ENCODE assay signal across 9 mouse cellular contexts in genomic region chr5:121824121-121824520, GRCm38 (mm10). TPM values are rescaled to one million over a fixed set of nuclear protein-coding genes. Genes with fewer than 3 reads are reported as not detected.
DNase-seq lines count a peak whose midpoint lies in the region; ATAC-seq and TF ChIP-seq lines count a peak whose summit lies in the region.
"Had no signal": no experiment of that assay in that cellular context is flagged by ENCODE, and none has a peak within 500 bp of the region (broad histone marks: within the 10 kb centered on the region; RNA-seq: fewer than 3 reads in every experiment).

No protein-coding gene starts in this region.

- peaks cover 31% of the 10 kb centered on the region for H3K4me1 ChIP-seq in forebrain, embryonic 10.5 days
- 0 out of 2 replicates have a peak, but pooled peaks cover under 1% of the 10 kb centered on the region for H3K4me1 ChIP-seq in forebrain, postnatal 0 days (ENCODE audit: insufficient read depth)
- H3K4me1 ChIP-seq in intestine, postnatal 0 days (replicated peaks; ENCODE audit: control insufficient read depth, insufficient read depth, low read length): 0 out of 2 replicates have a peak, but pooled peaks cover 10% of the 10 kb centered on the region

- peak overlapping the region; percentile 31; the same call in 1 of the 2 replicates for H3K27ac ChIP-seq in forebrain, embryonic 10.5 days
- H3K27ac ChIP-seq in forebrain, postnatal 0 days (ENCODE audit: low read depth, low read length): no peak overlapping the region
- H3K27ac ChIP-seq in intestine, postnatal 0 days (ENCODE audit: low read depth, low read length): peak overlapping the region; percentile 41; the same call in 1 of the 2 replicates
- H3K27ac ChIP-seq: neural tube, embryonic 12.5 days had no signal

- 76% methylated on average over 4 of the region's 4 CpGs for WGBS in forebrain, embryonic 10.5 days
- 70% methylated on average over 3 of the region's 4 CpGs for WGBS in forebrain, postnatal 0 days
- 59% methylated on average over 4 of the region's 4 CpGs for WGBS in intestine, postnatal 0 days

- no peak overlapping the region for H3K4me3 ChIP-seq in forebrain, embryonic 10.5 days
- H3K4me3 ChIP-seq in forebrain, postnatal 0 days (ENCODE audit: low read depth, low read length): no peak overlapping the region
- no peak overlapping the region for H3K4me3 ChIP-seq in intestine, postnatal 0 days (ENCODE audit: low read depth, low read length)
- H3K4me3 ChIP-seq: neural tube, embryonic 12.5 days had no signal

- peaks cover 78% of the 10 kb centered on the region for H3K36me3 ChIP-seq in forebrain, embryonic 10.5 days (replicated peaks)
- peaks cover 17% of the 10 kb centered on the region for H3K36me3 ChIP-seq in forebrain, postnatal 0 days (ENCODE audit: insufficient read depth)
- H3K36me3 ChIP-seq in intestine, postnatal 0 days (ENCODE audit: control insufficient read depth, insufficient read depth): peaks cover 47% of the 10 kb centered on the region

- no peak for ATAC-seq in forebrain, postnatal 0 days
- no peak for ATAC-seq in intestine, postnatal 0 days

- no peak overlapping the region for H3K9ac ChIP-seq in forebrain, postnatal 0 days
- no peak overlapping the region for H3K9ac ChIP-seq in intestine, postnatal 0 days (ENCODE audit: low read depth, low read length)
- H3K9ac ChIP-seq: neural tube, embryonic 12.5 days had no signal

- no peaks in the 10 kb centered on the region for H3K9me3 ChIP-seq in forebrain, embryonic 10.5 days
- H3K9me3 ChIP-seq in forebrain, postnatal 0 days (ENCODE audit: low read length): no peaks in the 10 kb centered on the region
- H3K9me3 ChIP-seq in intestine, postnatal 0 days (ENCODE audit: control insufficient read depth): no peaks in the 10 kb centered on the region
- H3K9me3 ChIP-seq: neural tube, embryonic 12.5 days had no signal

- TF ChIP-seq CTCF in forebrain, postnatal 0 days (IDR thresholded peaks at IDR 0.05; ENCODE audit: low read depth): no peak
- TF ChIP-seq CTCF in intestine, postnatal 0 days (IDR thresholded peaks at IDR 0.05; ENCODE audit: low read depth): no peak

- peaks cover 27% of the 10 kb centered on the region for H3K27me3 ChIP-seq in forebrain, embryonic 10.5 days (ENCODE audit: poor library complexity, severe bottlenecking)
- H3K27me3 ChIP-seq in forebrain, postnatal 0 days (ENCODE audit: insufficient read depth, low read length): no peaks in the 10 kb centered on the region
- H3K27me3 ChIP-seq in intestine, postnatal 0 days (replicated peaks; ENCODE audit: control insufficient read depth, insufficient read depth, low read length): no peaks in the 10 kb centered on the region

- H3K4me2 ChIP-seq in forebrain, postnatal 0 days (ENCODE audit: low read depth): no peak overlapping the region
- no peak overlapping the region for H3K4me2 ChIP-seq in intestine, postnatal 0 days (replicated peaks; ENCODE audit: low read depth)
- H3K4me2 ChIP-seq: neural tube, embryonic 12.5 days had no signal

- DNase-seq in forebrain, embryonic 10.5 days (ENCODE audit: extremely low spot score, low spot score): no peak
- DNase-seq in forebrain, postnatal 0 days: no peak
- peak; percentile 28 to 38 for DNase-seq in cerebellum, postnatal 25 days
- DNase-seq in lung, postnatal 10 days: peak; percentile 66
- DNase-seq in frontal cortex, postnatal 36 days (ENCODE audit: low spot score in 2 of 2): no peak
- no peak for DNase-seq in layer of hippocampus, adult 18-20 months (ENCODE audit: low spot score in 2 of 2)
- DNase-seq in frontal cortex, postnatal 25 days (ENCODE audit: low spot score in 2 of 2): no peak

RNA-seq across cellular contexts. Expression of gene Sh2b3, which starts 13.3 kb away (rescaled TPM):
- polyA plus RNA-seq in forebrain, embryonic 10.5 days (2016; fragmentation: Nextera tagmentation; extraction: Ambion mirVana): 5.4 and 5.5 TPM in 2 replicates
- 11.7 and 14.1 TPM in 2 replicates for total RNA-seq in forebrain, postnatal 0 days (2014; rRNA removed)
- 4.6 and 6.2 TPM in 2 replicates for polyA plus RNA-seq in forebrain, postnatal 0 days (2015; fragmentation: Nextera tagmentation; extraction: Ambion mirVana)
- 11.8 and 12.2 TPM in 2 replicates for polyA plus RNA-seq in intestine, postnatal 0 days (2015; fragmentation: Nextera tagmentation; extraction: Ambion mirVana)
- 10 to 100 TPM; 21.3 to 23.4 TPM for total RNA-seq in layer of hippocampus, adult 18-20 months (2021)

RNA-seq across cellular contexts. Expression of gene Pheta1, which starts 24.7 kb away (rescaled TPM):
- polyA plus RNA-seq in forebrain, embryonic 10.5 days (2016; fragmentation: Nextera tagmentation; extraction: Ambion mirVana): 45.3 and 47.8 TPM in 2 replicates
- 49.7 and 51.5 TPM in 2 replicates for total RNA-seq in forebrain, postnatal 0 days (2014; rRNA removed)
- 36.3 and 38.7 TPM in 2 replicates for polyA plus RNA-seq in forebrain, postnatal 0 days (2015; fragmentation: Nextera tagmentation; extraction: Ambion mirVana)
- 65.0 and 66.5 TPM in 2 replicates for polyA plus RNA-seq in intestine, postnatal 0 days (2015; fragmentation: Nextera tagmentation; extraction: Ambion mirVana)
- 10 to 100 TPM in 1 of 2 experiments, 1 to 10 TPM in 1; 7.5 to 11.7 TPM for total RNA-seq in layer of hippocampus, adult 18-20 months (2021)

Comparison
In these comparisons a context has a peak if more than half of its experiments do, and no peak if none do; other contexts are left out.
1. DNase-seq: peak in cerebellum, postnatal 25 days (2 of 2) and lung, postnatal 10 days (single experiment); none in forebrain, embryonic 10.5 days (single experiment), forebrain, postnatal 0 days (single experiment), frontal cortex, postnatal 36 days (0 of 2), layer of hippocampus, adult 18-20 months (0 of 2) and frontal cortex, postnatal 25 days (0 of 2).